Mouse (Mus musculus): Measurements from ENCODE around the gene Sdf2.

- no peak for TF ChIP-seq CTCF (conservative IDR thresholded peaks at IDR 0.05 in 1 of 2, IDR thresholded peaks at IDR 0.05 in 1 of 2; ENCODE audit: low read depth in 2 of 2, low read length in 2 of 2)
- peak; percentile 81 for TF ChIP-seq HCFC1 (IDR thresholded peaks at IDR 0.05; ENCODE audit: low read depth, low read length)
- no peak for TF ChIP-seq EP300 (IDR thresholded peaks at IDR 0.05; ENCODE audit: low read length)
- TF ChIP-seq TBP (conservative IDR thresholded peaks at IDR 0.05; ENCODE audit: low read depth, low read length), result peak; percentile 78; the same call in 1 of the 2 replicates
- no peak; the same call in 1 of the 2 replicates for TF ChIP-seq GABPA (IDR thresholded peaks at IDR 0.05; ENCODE audit: insufficient replicate concordance, low read depth, low read length)
- TF ChIP-seq E2F4 (IDR thresholded peaks at IDR 0.05; ENCODE audit: insufficient replicate concordance, low read depth, low read length), result no peak
- TF ChIP-seq POLR2A (IDR thresholded peaks at IDR 0.05; ENCODE audit: low read depth, low read length), result peak; percentile 90
- TF ChIP-seq TCF12 (IDR thresholded peaks at IDR 0.05; ENCODE audit: low read depth, low read length), result peak; percentile 89
- TF ChIP-seq MAX (IDR thresholded peaks at IDR 0.05; ENCODE audit: low read length), result peak; percentile 57
- TF ChIP-seq ZC3H11A (IDR thresholded peaks at IDR 0.05; ENCODE audit: low read depth, low read length), result no peak
- peak; percentile 41; the same call in 1 of the 2 replicates for TF ChIP-seq CHD2 (IDR thresholded peaks at IDR 0.05; ENCODE audit: low read length)
Observed at GRCm38 (mm10) chr11:78245627-78246317, at the start of gene Sdf2, which contains the start of gene Supt6.

All from CH12.LX (cell line).